Mouse (Mus musculus) heart, postnatal 36 days (tissue): ENCODE measurements around the gene Pcnx. TPM values are rescaled to one million over a fixed set of nuclear protein-coding genes. Genes with fewer than 3 reads are reported as not detected.

Experiments used
- DNase-seq, 2 experiments: peaks; one replicate each; pipeline ENCODE4 v3.0.0; 2021 to 2022
- intact Hi-C: fragments of 180-260 bp; cut with DNase I; formaldehyde crosslinking; loops from one replicate; pipeline ENCODE4 v1.15.1; 2025
- total RNA-seq, 2 experiments: library from RNA; stranded (reverse); gene quantifications; 2 replicates each; pipeline ENCODE4 v1.2.3; 2021

Gene Pcnx
- 10 to 100 TPM; 54.6 to 57.8 TPM for total RNA-seq

DNA sequence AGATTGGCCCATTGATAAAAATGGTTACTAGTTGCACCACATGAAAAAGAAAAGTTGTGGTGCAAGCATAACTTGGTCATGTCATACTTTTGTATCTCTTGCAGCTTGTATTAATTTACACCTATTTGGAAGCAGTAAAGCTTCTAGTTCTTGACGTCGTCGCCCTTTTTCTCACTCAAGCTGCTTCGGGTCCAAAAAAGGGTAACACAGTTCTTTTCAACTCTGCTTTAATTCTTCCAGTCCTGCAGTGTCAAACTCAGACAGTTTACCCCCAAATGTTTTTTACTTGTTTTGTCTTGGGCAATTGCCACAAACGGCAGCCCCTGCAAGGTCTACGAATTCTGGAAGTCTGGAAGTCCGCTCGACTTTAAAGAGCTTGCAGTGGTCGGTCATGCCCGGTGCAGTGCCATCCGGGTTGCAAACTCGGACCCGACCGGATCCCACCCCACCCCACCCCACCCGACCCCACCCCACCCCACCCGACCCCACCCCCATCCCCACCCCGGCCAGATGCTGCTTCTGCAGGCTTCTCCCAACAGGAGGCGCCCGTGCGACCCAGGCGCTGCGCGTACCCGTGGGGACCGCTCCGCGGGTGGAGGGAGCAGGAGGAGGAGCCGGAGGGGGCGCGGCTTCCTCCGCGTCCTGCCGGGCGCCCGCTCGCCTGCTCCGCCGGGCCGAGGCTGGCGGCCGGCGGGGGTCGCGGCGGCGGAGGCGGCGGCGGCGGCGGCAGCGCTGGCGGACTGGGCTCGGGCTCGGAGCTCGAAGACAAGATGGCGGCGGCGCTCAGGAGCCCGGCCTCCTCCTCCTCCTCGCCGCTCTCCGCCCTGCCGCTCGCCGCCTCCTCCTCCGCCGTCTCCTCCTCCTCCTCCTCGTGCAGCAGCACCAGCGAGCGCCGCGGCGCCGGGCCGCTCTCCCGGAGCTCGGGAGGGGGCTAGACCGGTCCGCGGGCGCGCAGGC lies at the start of gene Pcnx:
Gene Pcnx, plus strand, starts transcription at position 673 of the 957 bp plus-strand sequence.
- intact Hi-C loops = loop anchor here (2.0 kb wide), 3 partner anchors 53 to 63 kb away; no protein-coding TSS in a partner anchor

DNA sequence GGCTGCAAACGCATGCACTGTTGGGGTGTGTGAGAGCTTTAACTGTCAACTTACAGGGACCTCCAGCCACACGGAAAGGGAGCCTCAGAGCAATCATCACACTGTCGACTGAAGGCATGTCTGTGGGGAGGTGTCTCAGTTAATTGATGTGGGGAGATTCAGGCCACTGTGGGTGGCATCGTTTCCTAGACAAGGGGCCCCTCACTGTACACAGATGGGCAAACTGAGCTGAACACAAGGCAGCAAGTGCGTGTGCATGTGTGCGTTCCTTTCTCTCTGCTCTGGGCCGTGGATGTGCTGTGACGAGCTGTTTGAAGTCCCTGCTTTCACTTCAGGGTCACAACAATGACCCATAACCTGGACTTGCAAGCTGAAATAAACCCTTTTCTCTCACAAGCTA lies 49.4 kb upstream of the Pcnx start:
- intact Hi-C loops = no loop called here
- no peak for DNase-seq

More for the DNA sequence above, at the start of gene Pcnx:
- peak; percentile 91 to 93 for DNase-seq

DNA sequence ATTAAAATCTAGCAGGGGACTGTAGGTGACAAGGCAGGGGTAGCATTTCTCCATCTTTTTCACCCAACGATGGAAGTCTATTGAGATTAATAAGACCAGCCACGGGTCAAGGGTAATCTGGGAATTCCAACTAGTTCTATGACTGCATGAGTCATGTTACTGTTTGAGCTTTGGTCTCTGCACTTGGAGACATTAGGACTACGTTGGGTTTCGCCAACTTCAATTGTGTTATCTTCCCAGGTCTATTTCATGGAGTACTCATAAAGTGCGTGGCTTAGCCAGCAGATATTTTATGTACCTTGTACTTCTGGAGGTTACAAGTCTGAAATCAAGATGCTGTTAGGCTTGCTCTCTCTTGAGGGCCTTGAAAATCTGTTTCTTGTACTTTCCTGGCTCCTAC lies 45.1 kb upstream of the Pcnx start:
- intact Hi-C loops = no loop called here
- no peak for DNase-seq

DNA sequence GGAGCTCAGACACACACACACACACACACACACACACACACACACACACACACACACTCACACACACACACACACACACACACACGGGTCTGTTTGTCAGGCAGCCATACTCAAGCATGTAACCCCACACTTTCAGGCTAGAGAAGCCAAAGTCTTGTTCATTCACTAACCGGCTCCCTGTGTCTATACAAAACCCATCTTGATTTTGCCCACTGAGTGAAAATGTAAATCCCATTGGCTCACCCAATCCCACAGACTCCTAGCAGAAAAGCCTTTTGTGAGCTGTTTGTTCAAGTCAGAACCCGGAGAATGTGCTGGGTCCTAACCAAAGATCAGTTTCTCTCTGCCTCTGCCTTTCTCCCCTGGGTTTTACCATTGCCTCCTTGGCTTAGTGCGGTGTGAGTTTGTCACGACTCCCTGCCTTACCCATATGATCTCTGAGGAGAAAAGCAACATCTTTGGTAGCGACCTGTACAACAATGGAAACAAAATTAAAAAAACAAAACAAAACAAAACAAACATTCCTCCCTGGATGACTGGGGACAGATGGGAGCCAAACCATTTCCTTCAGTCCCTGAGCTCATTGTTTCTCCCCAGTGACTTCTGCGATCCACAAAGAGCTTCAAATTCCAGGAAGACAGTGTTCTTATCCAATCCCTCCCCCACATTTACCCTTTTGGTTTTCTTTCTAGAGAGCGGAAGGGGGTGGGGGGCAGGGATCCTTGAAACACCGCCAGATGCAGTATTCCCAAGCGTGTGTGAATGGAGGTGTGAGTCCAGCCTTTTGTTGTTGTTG lies 43.3 kb upstream of the Pcnx start:
- DNase-seq = peak in 1 of 2 experiments; percentile 16
- intact Hi-C loops = no loop called here

DNA sequence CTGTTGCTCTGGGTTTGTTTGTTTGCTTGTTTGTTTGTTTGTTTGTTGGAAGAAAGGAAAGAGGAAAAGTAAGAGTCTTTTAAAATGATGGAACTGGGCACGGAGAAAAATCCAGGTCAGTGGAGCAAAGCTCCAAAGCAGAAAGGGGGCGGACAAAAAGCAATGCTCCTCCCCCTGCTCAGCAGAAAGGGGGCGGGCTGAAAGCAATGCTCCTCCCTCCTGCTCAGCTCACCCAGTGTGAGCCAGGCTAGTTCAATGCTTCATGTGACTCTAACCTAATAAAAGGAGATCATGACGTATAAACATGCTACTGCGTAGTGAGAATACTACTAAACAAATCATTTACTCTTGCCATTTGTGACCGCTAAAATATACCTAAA lies 42.7 kb upstream of the Pcnx start:
- intact Hi-C loops = no loop called here
- DNase-seq = no peak

DNA sequence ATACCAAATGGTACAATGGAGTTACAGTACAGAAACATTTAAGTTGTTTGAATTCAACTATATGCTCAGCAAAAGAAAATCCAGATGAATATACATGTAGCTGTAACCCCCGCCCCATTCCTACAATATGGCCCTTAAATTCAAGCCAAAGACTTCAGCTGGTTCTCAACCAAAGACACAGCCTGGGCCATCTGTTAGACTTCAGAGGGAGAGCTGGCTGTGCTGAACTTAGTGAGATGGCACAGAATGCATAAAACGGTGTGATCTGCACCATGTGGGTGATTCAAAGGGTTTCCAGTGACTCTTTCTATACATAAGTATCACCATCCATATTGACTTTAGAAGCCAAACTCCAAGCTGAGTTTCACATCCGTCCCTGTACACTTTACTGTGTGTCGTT lies 39.1 kb upstream of the Pcnx start:
- intact Hi-C loops = no loop called here
- no peak for DNase-seq

DNA sequence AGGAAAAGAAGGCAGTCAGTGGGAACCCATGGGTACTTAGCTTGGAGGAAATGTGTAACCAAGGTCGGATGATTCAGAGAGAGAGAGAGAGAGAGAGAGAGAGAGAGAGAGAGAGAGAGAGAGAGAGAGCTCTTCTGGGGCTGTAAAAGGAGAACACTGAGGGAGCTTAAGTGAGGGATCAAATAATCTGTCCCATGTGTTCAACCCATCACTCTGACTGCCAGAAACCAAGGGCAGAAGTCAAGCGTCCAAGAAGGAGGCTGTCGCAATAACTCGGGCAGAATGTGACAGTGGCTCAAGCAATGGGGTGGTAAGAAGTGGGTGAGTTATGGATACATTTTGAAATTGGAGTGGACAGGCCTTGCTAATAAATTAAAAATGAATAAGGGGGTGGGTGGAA lies 37.6 kb upstream of the Pcnx start:
- intact Hi-C loops = no loop called here
- no peak for DNase-seq

DNA sequence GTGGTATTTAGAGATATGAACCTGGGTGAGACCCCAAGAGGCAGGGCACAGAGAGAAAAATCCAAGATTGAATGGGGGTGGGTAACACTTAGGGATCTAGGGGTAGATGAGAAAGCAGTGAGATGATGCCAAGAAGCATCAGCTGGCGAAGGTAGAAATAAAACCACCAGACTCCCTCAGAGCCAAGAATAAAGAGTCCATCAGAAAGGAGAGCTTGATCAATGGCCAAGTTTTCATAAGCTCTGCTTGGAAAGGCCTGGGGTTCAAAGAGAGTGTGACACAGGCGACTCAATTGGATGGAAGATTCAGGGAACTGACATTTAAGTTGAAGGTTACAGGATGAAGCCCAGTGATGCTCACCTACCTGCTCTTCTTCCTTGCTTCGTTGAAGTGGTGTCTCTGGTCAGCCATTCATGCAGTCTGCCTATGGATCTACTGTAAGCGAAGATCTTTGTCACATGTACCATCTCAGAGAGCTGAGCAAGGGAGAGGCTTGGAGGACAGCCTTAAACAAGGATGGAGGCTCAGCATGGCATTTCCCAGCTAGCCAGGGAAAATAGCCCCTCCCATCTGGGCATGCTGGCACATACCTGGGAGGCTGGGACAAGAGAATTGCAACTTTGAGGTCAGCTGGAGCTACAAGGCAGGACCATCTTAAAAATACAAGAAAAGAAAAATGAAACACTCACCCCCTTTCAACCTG lies 36.9 kb upstream of the Pcnx start:
- intact Hi-C loops = no loop called here
- no peak for DNase-seq

DNA sequence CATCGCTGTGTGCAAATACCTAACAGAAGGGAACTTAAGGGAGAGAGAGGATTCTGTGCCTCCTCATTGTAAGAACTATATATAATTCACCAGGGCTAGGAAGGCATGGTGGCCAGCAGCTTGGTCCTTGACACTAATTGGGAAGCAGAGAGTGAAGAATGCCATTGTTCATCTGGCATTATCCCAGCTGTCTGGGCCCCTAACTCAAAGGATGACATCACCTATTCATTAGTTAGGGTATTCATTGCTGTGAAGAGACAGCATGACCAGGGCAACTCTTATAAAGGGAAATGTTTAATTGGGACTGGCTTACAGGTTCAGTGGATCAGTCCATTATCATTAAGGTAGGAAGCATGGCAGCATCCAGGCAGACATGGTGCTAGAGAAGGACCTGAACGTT lies 31.5 kb upstream of the Pcnx start:
- intact Hi-C loops = no loop called here

DNA sequence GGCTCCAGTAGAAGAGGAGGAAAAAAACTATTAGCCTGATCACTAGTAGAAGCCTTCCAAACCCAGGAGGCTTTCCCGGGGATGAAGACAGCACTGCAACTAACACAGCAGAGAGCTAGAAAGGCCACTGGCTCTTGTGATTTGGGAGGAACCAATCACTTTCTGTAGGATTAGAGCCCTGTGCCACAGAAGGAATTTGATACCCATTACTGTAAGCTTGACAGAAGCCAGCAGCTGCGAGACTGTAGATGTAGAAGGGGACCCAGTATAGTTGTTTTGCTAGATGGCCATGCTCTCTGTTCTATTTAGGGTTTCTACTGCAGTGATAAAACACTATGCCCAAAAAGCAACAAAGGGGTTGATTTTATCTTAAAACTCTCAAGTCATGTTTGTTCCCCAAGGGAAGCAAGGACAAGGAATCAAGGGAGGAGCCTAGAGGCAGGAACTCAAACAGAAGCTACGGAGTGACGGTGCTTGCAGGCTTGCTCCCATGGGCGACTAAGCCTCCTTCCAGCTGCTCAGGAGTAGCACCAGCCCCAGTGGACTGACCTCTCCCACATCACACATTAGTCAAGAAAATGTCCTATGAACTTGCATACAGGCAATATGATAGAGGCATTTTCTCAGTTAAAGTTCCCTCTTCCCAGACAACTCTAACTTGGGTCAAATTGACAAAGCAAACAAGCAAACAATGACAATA lies 27.6 kb upstream of the Pcnx start:
- DNase-seq = no peak
- intact Hi-C loops = no loop called here

More for the DNA sequence above, 31.5 kb upstream of the Pcnx start:
- no peak for DNase-seq

DNA sequence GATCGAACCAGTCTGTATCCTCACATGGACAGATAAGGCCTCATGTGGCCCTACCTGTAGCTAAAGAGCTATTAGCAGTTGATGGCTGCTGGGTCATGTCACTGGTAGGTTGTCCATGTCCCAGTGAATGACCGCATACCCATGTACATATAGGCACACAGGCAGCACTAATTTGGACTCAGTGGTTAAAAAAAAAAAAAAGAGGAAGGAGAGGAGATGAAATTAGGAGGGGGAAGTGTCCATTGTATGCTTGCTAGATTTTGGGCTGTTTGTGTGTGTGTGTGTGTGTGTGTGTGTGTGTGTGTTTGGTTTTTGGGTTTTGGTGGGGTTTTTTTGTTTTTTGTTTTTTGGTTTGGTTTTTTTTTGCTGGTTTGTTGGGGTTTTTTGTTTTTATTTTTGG lies 26.7 kb upstream of the Pcnx start:
- no peak for DNase-seq
- intact Hi-C loops = no loop called here

DNA sequence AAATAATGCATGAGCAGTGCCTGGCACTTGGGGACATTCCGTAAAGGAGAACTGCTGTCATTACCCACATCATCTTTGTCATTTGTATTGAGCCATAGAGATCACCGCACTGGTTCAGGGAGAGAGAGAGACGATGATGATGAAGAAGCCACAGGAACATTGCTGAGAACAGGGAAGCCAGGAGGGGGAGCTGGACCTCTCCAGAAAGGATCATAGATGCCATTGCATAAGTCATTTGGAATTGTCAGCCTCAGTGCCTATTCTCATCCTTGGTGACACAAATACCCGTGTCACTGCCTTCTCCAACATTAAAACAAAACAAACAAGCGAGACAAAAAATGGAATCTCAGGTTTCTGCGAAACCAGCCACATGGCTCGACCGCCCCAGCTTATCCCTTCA lies 23.7 kb upstream of the Pcnx start:
- DNase-seq = no peak
- intact Hi-C loops = loop anchor here (1.0 kb wide), 1 partner anchor 79 kb away; no protein-coding TSS in a partner anchor

DNA sequence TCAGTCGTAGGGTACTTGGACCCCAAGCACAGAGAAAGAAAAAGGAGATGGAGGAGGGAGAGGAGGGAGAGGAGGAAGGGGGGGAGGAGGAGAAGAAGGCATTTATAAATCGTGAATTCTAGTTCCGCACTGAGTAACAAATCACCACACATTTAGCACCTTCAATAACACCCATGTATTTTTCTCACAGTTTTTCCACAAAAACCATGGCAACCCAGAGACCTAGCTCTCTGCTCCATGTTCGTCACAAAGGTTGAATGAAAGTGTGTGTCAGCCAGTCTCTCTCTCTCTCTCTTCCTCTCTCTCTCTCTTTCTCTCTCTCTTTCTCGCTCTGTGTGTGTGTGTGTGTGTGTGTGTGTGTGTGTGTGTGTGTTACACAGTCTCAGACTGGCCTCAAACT lies 22.4 kb upstream of the Pcnx start:
- intact Hi-C loops = no loop called here
- DNase-seq = no peak

DNA sequence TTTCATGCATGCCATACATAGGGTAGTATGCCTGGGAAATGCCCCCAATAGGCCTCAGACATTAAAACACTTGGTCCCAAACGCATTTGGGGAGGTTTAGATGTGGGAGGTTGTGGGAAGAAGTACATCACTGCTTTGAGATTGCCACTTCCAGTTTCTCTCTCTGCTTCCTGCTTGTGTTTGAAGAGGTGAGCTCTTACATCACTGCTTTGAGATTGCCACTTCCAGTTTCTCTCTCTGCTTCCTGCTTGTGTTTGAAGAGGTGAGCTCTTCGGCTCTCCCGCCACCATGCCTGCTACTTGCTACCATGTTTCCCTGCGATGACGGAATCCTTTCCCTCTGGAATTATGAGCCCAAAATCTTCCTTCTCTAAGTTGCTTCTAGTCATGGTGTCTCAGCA lies 20.2 kb upstream of the Pcnx start:
- intact Hi-C loops = no loop called here
- DNase-seq = no peak

DNA sequence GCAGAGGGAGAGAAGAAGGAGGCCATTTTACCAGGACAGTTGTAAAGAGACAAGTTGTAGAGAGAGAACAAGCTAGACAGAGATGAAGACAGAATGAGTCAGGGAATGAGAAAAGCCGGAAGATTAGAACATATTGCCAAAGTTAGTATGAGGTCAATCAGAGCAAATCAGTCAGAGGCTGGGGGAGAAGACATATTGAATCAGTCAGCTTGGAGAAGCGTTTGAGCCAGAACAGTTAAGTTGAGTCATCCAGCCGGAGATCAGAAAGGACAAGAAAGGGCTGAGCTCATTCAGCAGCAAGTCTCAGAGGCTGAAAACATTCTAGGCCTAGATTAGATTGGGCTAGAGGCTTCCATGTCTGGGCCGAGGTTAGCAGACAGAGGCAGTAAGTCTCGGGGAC lies 18.8 kb upstream of the Pcnx start:
- no peak for DNase-seq
- intact Hi-C loops = no loop called here

DNA sequence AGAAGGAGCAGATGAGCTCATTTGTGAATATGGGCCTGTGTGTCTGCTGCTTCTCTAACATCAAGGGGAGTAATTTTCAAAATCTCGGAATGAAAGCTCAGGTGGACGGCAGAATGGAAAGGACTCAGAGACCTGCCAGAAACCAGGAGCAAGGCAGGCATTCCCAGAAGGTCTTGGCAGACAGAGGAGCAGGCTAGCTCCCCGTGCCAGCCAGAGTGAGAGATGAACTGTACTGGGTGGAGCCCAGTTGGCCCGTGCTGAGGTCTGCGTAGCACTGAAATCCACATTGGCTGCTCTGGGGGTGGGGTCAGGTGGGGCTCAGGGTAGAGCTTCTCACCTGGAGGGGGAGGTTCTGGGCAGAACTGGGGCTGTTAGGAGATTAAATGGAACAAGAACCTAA lies 16.3 kb upstream of the Pcnx start:
- intact Hi-C loops = no loop called here
- DNase-seq = peak in 1 of 2 experiments; percentile 23

DNA sequence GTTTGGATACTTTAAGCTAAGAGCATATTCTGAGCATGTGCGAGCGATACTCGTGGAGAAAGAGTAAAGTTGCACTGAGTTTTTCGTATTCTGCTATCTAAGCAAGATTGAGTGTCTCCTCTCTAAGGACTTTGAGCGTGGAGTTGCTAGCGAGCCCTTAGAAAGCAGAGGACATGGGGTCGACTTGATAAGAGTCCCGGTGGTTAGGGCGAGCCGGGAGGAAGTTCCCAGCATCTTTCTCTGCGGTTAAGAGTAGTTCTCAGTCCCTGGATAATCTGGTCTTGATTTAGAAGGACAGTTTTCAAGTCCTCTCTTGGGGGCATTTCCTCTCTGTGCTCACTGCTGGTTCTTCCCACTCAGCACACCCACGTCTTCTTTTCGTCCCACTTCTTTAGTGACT lies 15.3 kb upstream of the Pcnx start:
- intact Hi-C loops = no loop called here
- DNase-seq = no peak

DNA sequence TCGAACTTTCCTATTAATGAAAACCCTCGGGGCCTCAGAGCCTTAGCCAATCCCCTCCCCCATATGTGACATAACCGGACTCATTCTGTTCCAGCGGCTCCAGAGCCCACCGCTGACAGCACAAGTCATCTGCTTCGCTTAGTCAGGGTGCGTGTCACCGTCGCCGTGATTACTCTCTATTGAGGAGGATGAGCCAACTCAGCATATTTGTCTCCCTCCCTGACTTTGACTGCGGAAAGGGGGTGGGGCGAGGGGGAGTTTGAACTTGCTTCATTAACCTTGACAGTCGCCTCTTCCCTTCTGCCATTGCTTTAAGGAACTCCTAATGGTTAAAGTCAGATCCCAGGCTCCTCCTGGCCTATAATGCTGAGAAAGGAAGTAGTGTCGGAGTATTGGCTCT lies 14.8 kb upstream of the Pcnx start:
- intact Hi-C loops = no loop called here
- no peak for DNase-seq

DNA sequence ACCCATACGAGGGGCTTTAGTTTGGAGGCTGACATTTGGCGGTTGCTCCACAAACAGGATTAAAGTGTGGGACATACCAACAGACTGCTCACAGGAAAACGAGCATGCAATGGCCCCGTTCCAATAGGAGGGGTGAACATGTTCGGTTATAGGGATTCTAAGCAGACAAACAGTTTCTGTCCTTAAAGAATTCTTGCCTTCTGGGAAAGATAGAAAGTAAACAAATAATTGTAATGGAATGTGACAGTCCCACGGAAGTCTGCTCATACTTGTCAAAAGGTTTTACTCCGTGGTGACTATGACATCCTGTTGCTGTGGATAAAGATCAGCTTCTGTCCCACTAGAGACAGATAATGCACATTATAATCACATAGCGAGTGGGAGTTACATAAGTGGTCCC lies 10.2 kb upstream of the Pcnx start:
- intact Hi-C loops = no loop called here
- DNase-seq = no peak

DNA sequence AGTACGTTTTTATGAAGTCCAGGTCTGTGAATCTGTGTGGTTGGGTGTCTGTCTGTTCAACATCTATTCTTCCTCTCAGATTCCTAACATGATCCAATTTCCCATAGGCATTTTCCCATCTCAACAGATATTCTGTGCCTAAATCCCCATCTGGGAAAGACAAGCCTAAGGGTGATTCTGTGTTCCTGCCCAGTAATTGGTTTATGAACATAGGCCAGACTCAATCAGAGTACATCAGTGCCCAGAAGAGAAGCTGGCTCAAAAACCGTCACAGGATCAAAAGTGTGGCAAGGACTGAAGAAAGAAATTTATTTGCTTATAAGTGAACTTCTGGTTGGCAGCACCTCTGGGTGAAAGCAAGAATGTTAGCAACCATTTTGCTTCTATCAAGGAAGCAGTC lies 7.3 kb upstream of the Pcnx start:
- DNase-seq = no peak
- intact Hi-C loops = no loop called here
